Mouse (Mus musculus): ENCODE results near the gene Clcnka.

The Clcnka gene

GRCm38 (mm10) chr4:141398545-141398944 is at the start of gene Clcnka:
Clcnka (minus strand) TSS chr4:141398724.
- DNase-seq (ENCODE audit: low read depth, low spot score), result no peak

GRCm38 (mm10) chr4:141446211-141446610 is 47.7 kb upstream of the Clcnka start:
- no peak for DNase-seq (ENCODE audit: low read depth, low spot score)

GRCm38 (mm10) chr4:141445328-141445720 is 46.8 kb upstream of the Clcnka start:
- DNase-seq (ENCODE audit: low read depth, low spot score), result peak; percentile 63

- DNase-seq (ENCODE audit: low read depth, low spot score), result peak; percentile 92
Observed at GRCm38 (mm10) chr4:141444451-141445327, 46.2 kb upstream of the Clcnka start, which contains the start of gene Zbtb17. Zbtb17 (plus strand) TSS chr4:141444654.

GRCm38 (mm10) chr4:141443641-141444429 is 45.3 kb upstream of the Clcnka start:
- peak; percentile 27 for DNase-seq (ENCODE audit: low read depth, low spot score)

GRCm38 (mm10) chr4:141440877-141441276 is 42.4 kb upstream of the Clcnka start:
- no peak for DNase-seq (ENCODE audit: low read depth, low spot score)

GRCm38 (mm10) chr4:141439083-141439803 is 40.7 kb upstream of the Clcnka start:
- DNase-seq (ENCODE audit: low read depth, low spot score), result no peak

- no peak for DNase-seq (ENCODE audit: low read depth, low spot score)
Observed at GRCm38 (mm10) chr4:141435974-141436373, 37.5 kb upstream of the Clcnka start, which contains the start of gene Srarp. Srarp (minus strand) TSS chr4:141436105.

GRCm38 (mm10) chr4:141433191-141433590 is 34.7 kb upstream of the Clcnka start:
- DNase-seq (ENCODE audit: low read depth, low spot score), result no peak

- no peak for DNase-seq (ENCODE audit: low read depth, low spot score)
Observed at GRCm38 (mm10) chr4:141432666-141433065, 34.1 kb upstream of the Clcnka start.

- DNase-seq (ENCODE audit: low read depth, low spot score), result peak; percentile 68
Observed at GRCm38 (mm10) chr4:141430997-141431396, 32.5 kb upstream of the Clcnka start.

- DNase-seq (ENCODE audit: low read depth, low spot score), result no peak
Observed at GRCm38 (mm10) chr4:141429847-141430246, 31.3 kb upstream of the Clcnka start.

- DNase-seq (ENCODE audit: low read depth, low spot score), result no peak
Observed at GRCm38 (mm10) chr4:141429381-141429780, 30.9 kb upstream of the Clcnka start.

GRCm38 (mm10) chr4:141427921-141428320 is 29.4 kb upstream of the Clcnka start:
- DNase-seq (ENCODE audit: low read depth, low spot score), result no peak

- no peak for DNase-seq (ENCODE audit: low read depth, low spot score)
Observed at GRCm38 (mm10) chr4:141426796-141427745, 28.5 kb upstream of the Clcnka start.

- peak; percentile 87 for DNase-seq (ENCODE audit: low read depth, low spot score)
Observed at GRCm38 (mm10) chr4:141425484-141426479, 27.3 kb upstream of the Clcnka start.

GRCm38 (mm10) chr4:141423691-141424431 is 25.3 kb upstream of the Clcnka start:
- no peak for DNase-seq (ENCODE audit: low read depth, low spot score)

- DNase-seq (ENCODE audit: low read depth, low spot score), result no peak
Observed at GRCm38 (mm10) chr4:141423288-141423687, 24.8 kb upstream of the Clcnka start.

GRCm38 (mm10) chr4:141422841-141423240 is 24.3 kb upstream of the Clcnka start:
- DNase-seq (ENCODE audit: low read depth, low spot score), result no peak

All from CD4-positive helper T cell, adult 2 months (primary cell).